Mouse (Mus musculus): ENCODE measurements around the gene Faf1.
A peak's percentile ranks its signal among the peaks of the same experiment; 100 is the strongest.

The Faf1 gene

GRCm38 (mm10) chr4:109676218-109677215, at the start of gene Faf1:
Gene Faf1 (plus strand): TSS chr4:109676588.
- DNase-seq (ENCODE audit: low read depth in 2 of 2, low spot score in 2 of 2) = peak; percentile 94 to 95

- no peak for DNase-seq (ENCODE audit: low read depth in 2 of 2, low spot score in 2 of 2)
These were observed 46.2 kb upstream of the Faf1 start for GRCm38 (mm10) chr4:109630215-109630614.

GRCm38 (mm10) chr4:109631029-109631428, 45.4 kb upstream of the Faf1 start:
- no peak for DNase-seq (ENCODE audit: low read depth in 2 of 2, low spot score in 2 of 2)

GRCm38 (mm10) chr4:109634971-109635370, 41.4 kb upstream of the Faf1 start:
- DNase-seq (ENCODE audit: low read depth in 2 of 2, low spot score in 2 of 2) = no peak

GRCm38 (mm10) chr4:109639356-109639755, 37.0 kb upstream of the Faf1 start:
- DNase-seq (ENCODE audit: low read depth in 2 of 2, low spot score in 2 of 2) = no peak

- no peak for DNase-seq (ENCODE audit: low read depth in 2 of 2, low spot score in 2 of 2)
These were observed 36.2 kb upstream of the Faf1 start for GRCm38 (mm10) chr4:109640141-109640540.

GRCm38 (mm10) chr4:109641451-109641850, 34.9 kb upstream of the Faf1 start:
- no peak for DNase-seq (ENCODE audit: low read depth in 2 of 2, low spot score in 2 of 2)

- DNase-seq (ENCODE audit: low read depth in 2 of 2, low spot score in 2 of 2) = no peak
These were observed 29.1 kb upstream of the Faf1 start for GRCm38 (mm10) chr4:109647281-109647680.

- no peak for DNase-seq (ENCODE audit: low read depth in 2 of 2, low spot score in 2 of 2)
These were observed 27.1 kb upstream of the Faf1 start for GRCm38 (mm10) chr4:109649331-109649730.

GRCm38 (mm10) chr4:109653251-109653650, 23.1 kb upstream of the Faf1 start:
- no peak for DNase-seq (ENCODE audit: low read depth in 2 of 2, low spot score in 2 of 2)

GRCm38 (mm10) chr4:109654701-109655100, 21.7 kb upstream of the Faf1 start:
- DNase-seq (ENCODE audit: low read depth in 2 of 2, low spot score in 2 of 2) = no peak

- DNase-seq (ENCODE audit: low read depth in 2 of 2, low spot score in 2 of 2) = no peak
These were observed 20.6 kb upstream of the Faf1 start for GRCm38 (mm10) chr4:109655738-109656137.

- DNase-seq (ENCODE audit: low read depth in 2 of 2, low spot score in 2 of 2) = no peak
These were observed 20.1 kb upstream of the Faf1 start for GRCm38 (mm10) chr4:109656301-109656700.

GRCm38 (mm10) chr4:109657021-109657850, 19.2 kb upstream of the Faf1 start:
- DNase-seq (ENCODE audit: low read depth in 2 of 2, low spot score in 2 of 2) = peak; percentile 16 to 30

- peak in 1 of 2 experiments; percentile 9 for DNase-seq (ENCODE audit: low read depth in 2 of 2, low spot score in 2 of 2)
These were observed 18.4 kb upstream of the Faf1 start for GRCm38 (mm10) chr4:109657851-109658500.

- DNase-seq (ENCODE audit: low read depth in 2 of 2, low spot score in 2 of 2) = no peak
These were observed 17.6 kb upstream of the Faf1 start for GRCm38 (mm10) chr4:109658826-109659225.

- no peak for DNase-seq (ENCODE audit: low read depth in 2 of 2, low spot score in 2 of 2)
These were observed 16.8 kb upstream of the Faf1 start for GRCm38 (mm10) chr4:109659571-109659970.

GRCm38 (mm10) chr4:109660568-109660967, 15.8 kb upstream of the Faf1 start:
- DNase-seq (ENCODE audit: low read depth in 2 of 2, low spot score in 2 of 2) = no peak

- no peak for DNase-seq (ENCODE audit: low read depth in 2 of 2, low spot score in 2 of 2)
These were observed 15.2 kb upstream of the Faf1 start for GRCm38 (mm10) chr4:109661183-109661582.

GRCm38 (mm10) chr4:109662271-109662670, 14.1 kb upstream of the Faf1 start:
- no peak for DNase-seq (ENCODE audit: low read depth in 2 of 2, low spot score in 2 of 2)

- no peak for DNase-seq (ENCODE audit: low read depth in 2 of 2, low spot score in 2 of 2)
These were observed 12.3 kb upstream of the Faf1 start for GRCm38 (mm10) chr4:109664091-109664490.
